Mouse (Mus musculus): ENCODE data around the gene Lingo4. TPM values are rescaled to one million over a fixed set of nuclear protein-coding genes. Genes with fewer than 3 reads are reported as not detected.

Lingo4 gene
- total RNA-seq, 4 experiments from 2014 or later, result 0.14 to 0.37 (median 0.17) TPM; not detected in 1

DNA sequence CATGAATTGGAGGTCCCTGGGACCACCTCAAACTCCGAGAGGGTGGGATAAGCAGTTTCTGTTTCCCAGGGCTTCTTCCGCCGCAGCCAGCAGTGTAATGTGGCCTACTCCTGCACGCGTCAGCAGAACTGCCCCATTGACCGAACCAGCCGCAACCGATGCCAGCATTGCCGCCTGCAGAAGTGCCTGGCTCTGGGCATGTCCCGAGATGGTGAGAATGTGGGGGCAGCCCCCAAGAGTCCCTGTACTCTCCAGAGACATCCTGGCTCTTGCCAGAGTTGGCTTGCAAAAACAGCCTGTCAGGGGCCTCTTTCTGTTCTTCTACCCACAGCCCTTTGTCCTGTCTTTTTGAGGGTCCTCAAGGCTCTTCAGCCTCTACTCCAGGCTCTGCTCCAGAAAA, 10.9 kb upstream of the Lingo4 start:
- no peak for DNase-seq (ENCODE audit: low spot score)

GRCm38 (mm10) chr3:94388047-94388446, 10.3 kb upstream of the Lingo4 start:
- DNase-seq (ENCODE audit: low spot score), result no peak

DNA sequence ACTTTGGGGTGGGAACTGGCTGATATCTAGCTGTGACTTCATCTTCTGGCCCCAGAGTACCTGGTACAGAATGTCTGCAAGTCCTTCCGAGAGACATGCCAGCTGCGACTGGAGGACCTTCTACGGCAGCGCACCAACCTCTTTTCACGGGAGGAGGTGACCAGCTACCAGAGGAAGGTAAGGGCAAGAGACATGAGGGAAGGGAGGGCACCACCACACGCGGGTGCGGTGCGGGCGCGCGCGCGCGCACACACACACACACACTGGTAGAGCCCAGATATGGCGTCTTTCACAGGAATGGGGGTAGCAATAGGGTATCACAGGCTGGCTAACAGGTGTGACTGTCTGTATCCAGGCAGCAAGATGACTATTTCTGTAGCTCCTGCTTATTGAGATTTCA, 8.9 kb upstream of the Lingo4 start:
- no peak for DNase-seq (ENCODE audit: low spot score)

DNA sequence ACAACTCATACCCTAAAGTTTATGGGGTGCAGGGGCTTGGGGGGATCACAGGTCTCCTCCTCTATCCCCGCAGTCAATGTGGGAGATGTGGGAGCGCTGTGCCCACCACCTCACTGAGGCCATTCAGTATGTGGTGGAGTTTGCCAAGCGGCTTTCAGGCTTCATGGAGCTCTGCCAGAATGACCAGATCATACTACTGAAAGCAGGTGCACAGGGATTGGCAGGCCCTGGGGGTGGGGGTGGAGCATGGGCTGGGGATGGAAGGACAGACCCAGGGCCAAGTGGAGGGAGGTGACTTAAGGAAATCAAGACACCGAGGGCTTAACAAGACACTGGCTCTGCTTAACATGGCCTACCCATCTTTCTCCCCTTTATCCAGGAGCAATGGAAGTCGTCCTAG, 7.3 kb upstream of the Lingo4 start:
- no peak for DNase-seq (ENCODE audit: low spot score)

DNA sequence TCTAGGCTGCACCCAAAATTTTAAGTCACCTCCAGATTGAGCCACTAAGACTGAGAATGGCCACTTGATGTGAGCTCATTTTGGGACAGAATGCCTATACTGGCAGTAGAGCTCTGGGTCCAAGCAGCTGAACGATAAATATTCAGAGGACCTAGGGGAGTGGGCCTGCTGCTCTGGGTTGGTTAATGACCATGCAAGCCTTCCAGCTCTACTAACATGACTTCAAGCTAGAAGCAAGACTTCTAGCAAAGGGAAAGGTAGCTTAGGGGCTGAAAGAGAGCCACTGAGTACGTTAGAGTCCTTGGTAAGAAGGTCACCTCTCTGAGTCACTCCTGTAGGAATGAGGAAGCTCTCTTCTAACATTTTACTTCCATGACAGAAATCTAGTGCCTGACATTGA, 6.2 kb upstream of the Lingo4 start:
- no peak for DNase-seq (ENCODE audit: low spot score)

DNA sequence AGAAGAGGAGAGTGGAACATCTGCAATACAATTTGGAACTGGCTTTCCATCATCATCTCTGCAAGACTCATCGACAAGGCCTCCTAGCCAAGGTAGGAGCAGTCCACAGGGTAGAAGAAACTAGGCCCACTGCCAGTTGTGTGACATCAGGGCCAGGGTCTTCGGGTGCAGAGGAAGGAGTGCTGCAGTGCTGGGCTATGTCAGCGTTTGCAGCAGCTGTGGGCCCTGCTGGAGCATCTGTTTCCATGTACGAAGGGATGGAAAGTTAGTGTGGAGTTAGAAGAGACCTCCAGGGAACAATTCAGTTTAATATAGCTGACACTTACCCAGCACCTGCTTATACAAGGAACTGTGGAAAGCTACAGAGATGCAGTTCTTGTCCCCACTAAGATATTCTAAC, 5.3 kb upstream of the Lingo4 start:
- no peak for DNase-seq (ENCODE audit: low spot score)

- no peak for DNase-seq (ENCODE audit: low spot score)
Observed at GRCm38 (mm10) chr3:94396336-94396735, 2.0 kb upstream of the Lingo4 start.

DNA sequence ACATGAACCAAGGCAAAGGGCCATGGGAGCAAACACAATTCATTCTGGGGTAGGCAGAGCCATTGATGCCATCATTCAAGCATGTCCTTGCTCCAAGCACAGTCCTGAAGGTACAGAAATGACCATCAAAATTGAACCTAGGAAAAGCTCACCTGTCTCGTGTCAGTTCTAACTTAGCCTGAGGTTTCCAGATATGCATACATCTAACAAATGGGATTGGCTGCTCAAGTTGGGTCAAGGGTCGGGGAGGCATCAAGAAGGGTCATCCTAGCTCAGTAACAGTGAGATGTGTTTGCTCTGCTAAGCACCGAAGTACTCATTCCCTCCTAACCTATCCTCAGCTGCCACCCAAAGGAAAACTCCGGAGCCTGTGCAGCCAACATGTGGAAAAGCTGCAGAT, 1.5 kb upstream of the Lingo4 start:
- DNase-seq (ENCODE audit: low spot score), result no peak

- no peak for DNase-seq (ENCODE audit: low spot score)
Observed at GRCm38 (mm10) chr3:94398943-94399481, 695 bp downstream of the Lingo4 start.

GRCm38 (mm10) chr3:94399663-94400310, 1.5 kb downstream of the Lingo4 start:
- DNase-seq (ENCODE audit: low spot score), result no peak

GRCm38 (mm10) chr3:94402451-94402850, 4.1 kb downstream of the Lingo4 start:
- DNase-seq (ENCODE audit: low spot score), result no peak

GRCm38 (mm10) chr3:94404366-94405054, 6.2 kb downstream of the Lingo4 start:
- DNase-seq (ENCODE audit: low spot score), result no peak

DNA sequence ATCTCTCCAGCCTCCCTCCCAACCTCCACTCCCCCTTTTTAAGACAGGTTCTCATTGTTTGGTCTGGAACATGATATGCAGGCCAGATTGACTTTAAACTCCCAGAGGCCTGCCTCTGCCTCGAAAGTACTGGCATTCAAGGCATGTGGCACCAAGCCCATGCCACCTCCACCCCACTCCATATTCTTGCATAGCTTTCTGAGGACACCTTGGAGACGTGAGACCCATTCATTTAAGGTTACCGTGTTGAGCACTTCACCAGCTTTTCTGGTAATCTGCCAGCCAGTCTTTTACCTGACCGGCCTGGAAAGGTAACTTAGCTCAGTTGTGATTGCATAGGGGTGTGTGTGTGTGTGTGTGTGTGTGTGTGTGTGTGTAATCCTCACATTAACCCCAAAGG, 7.2 kb downstream of the Lingo4 start:
- no peak for DNase-seq (ENCODE audit: low spot score)

GRCm38 (mm10) chr3:94412530-94412929, 14.2 kb downstream of the Lingo4 start:
- DNase-seq (ENCODE audit: low spot score), result no peak

GRCm38 (mm10) chr3:94413031-94413679, 14.8 kb downstream of the Lingo4 start, which contains the start of gene Tdrkh:
Gene Tdrkh, plus strand, starts transcription at chr3:94413273.
- peak; percentile 91 for DNase-seq (ENCODE audit: low spot score)

- no peak for DNase-seq (ENCODE audit: low spot score)
Observed at GRCm38 (mm10) chr3:94430980-94431379, 32.7 kb downstream of the Lingo4 start.

- DNase-seq (ENCODE audit: low spot score), result no peak
Observed at GRCm38 (mm10) chr3:94434305-94434704, 36.0 kb downstream of the Lingo4 start.

DNA sequence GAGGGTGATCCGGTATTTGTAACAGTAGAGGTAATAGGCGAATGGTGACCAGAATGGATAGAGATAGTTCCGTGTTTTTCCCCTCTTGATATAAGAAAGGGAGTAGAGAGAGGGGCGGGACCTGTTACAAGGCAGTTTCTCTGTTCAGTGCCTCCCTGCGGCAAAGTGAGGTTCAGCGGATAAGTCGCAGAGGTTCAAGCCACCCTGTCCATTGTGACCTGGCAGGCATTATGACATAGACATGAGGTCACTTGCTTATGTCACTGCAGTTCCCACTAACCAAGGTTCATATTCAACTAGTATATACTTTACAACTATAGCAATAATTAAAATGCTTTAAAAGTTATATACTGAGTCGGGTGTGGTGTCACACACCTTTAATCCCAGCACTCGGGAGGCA, 38.1 kb downstream of the Lingo4 start:
- DNase-seq (ENCODE audit: low spot score), result no peak

- no peak for DNase-seq (ENCODE audit: low spot score)
Observed at GRCm38 (mm10) chr3:94441182-94441581, 42.9 kb downstream of the Lingo4 start.

DNA sequence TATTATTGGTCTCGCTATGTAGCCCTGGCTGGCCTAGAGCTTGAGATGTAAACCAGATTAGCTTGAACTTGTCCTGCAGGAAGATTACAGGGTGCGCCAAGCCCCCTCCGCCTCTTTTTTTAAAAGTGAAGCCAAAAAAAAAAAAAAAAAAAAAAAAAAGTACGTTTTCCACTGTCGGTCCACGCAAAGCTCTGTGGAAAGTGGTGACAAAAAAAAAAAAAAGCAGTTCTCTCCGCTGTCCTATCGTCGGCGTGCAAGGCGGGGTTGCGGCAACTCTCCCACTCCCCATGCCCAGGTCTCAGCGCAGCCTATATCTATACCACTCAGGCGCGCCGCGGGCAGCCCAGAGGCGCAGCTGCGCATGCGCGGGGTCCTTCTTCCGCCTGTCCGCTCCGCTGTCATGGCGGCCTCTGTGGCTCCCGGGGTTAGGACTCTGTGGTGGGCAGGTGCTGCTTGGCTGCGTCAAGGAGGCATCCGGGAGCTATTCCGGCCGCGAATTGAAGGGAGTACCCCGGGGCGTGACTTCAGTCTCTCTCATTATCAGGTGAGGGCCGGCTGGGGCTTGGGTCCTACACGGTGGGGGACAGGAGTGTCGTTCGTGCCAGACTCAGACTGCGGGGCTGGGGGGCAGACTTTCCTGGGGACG, 44.8 kb downstream of the Lingo4 start, which contains the start of gene Mrpl9:
Gene Mrpl9, plus strand, starts transcription at position 368 of the 646 bp plus-strand sequence.
- peak; percentile 91 for DNase-seq (ENCODE audit: low spot score)

DNA sequence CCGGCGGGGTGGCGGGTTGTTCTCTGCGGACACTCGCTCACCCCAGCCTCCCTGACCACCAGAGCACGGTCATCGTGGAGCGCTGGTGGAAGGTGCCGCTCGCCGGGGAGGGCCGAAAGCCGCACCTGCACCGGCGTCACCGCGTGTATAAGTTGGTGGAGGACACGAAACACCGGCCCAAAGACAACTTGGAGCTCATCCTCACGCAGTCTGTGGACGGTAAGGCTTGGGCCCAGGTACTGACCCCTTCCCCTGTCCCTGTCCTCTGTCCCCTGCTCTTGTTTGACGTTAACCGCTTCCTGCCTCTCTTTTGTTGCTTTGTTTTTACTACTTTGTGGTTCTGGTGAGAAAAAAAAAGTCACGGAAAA, 45.3 kb downstream of the Lingo4 start, which contains the start of gene Oaz3:
Gene Oaz3, minus strand, starts transcription at position 319 of the 368 bp plus-strand sequence.
- DNase-seq (ENCODE audit: low spot score), result no peak

DNA sequence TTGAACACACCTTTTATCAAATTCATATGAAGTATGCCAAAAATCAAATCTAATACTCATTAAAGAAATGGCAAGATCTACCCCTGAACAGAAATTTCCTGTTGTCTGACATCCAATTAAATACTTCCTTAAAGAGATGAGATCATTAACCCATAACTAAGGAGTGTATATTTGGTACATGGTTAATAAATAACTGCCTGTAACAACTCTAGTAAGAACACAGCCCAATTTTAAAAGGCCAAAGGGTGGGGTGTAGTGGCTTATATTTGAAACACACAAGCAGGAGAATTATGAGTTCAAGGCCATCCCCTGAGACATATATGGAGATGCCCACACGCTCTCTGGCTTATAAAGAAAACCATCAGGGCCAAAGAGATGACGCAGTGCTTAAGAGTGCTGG, 51.1 kb downstream of the Lingo4 start:
- no peak for DNase-seq (ENCODE audit: low spot score)

Measured in heart, adult 8-10 months (tissue).